In the genomic region with DNA sequence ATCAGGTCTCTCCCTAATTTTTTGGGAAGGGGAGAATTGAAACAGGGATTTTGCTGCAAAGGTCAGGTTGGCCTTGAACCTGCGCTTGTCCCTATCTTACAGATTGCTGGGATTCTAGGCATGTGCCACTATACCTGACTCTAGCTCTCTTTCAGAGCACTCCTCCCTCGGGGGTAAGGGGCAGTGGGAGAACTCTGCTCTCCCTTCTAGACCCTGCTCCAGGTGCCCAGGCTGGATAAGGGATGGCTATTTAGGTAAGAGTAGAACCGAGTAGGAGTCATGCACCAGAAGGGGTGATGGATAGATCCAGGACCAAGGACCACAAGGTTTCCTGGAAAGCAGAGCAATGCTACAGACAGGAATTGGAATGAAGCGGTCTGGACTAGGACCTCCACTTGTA, we compare ENCODE assay signal across 25 mouse cellular contexts. TPM values are rescaled to one million over a fixed set of nuclear protein-coding genes. Genes with fewer than 3 reads are reported as not detected.
DNase-seq lines count a peak whose midpoint lies in the region; ATAC-seq and TF ChIP-seq lines count a peak whose summit lies in the region.
"Had no signal": no experiment of that assay in that cellular context is flagged by ENCODE, and none has a peak within 500 bp of the region (broad histone marks: within the 10 kb centered on the region; RNA-seq: fewer than 3 reads in every experiment).

No protein-coding gene starts in this region.

- TF ChIP-seq CTCF in hindbrain, postnatal 0 days (IDR thresholded peaks at IDR 0.05; ENCODE audit: low read depth): no peak

- no peak overlapping the region for H3K4me3 ChIP-seq in hindbrain, embryonic 11.5 days (ENCODE audit: low read depth, low read length)
- H3K4me3 ChIP-seq in hindbrain, postnatal 0 days (ENCODE audit: low read length): no peak overlapping the region
- no peak overlapping the region for H3K4me3 ChIP-seq in neural tube, embryonic 15.5 days (replicated peaks)
- H3K4me3 ChIP-seq in forebrain, embryonic 14.5 days (ENCODE audit: low read depth, low read length): no peak overlapping the region
- H3K4me3 ChIP-seq in midbrain, embryonic 14.5 days (replicated peaks; ENCODE audit: low read depth, low read length): no peak overlapping the region
- H3K4me3 ChIP-seq: embryonic facial prominence, embryonic 13.5 days; limb, embryonic 13.5 days; liver, embryonic 12.5 days; megakaryocyte, embryonic 14.5 days had no signal

- no peak for DNase-seq in hindbrain, embryonic 11.5 days (ENCODE audit: low spot score)
- no peak for DNase-seq in hindbrain, postnatal 0 days (ENCODE audit: low spot score)
- no peak for DNase-seq in neural tube, embryonic 10.5 days (ENCODE audit: extremely low spot score, low spot score)
- no peak for DNase-seq in forebrain, embryonic 14.5 days (ENCODE audit: low spot score)
- no peak for DNase-seq in midbrain, embryonic 14.5 days
- no peak for DNase-seq in frontal cortex, postnatal 10 days (ENCODE audit: low spot score in 2 of 2)
- DNase-seq: adrenal gland, postnatal 14 days; cerebellum, adult 18-20 months; gastrocnemius, postnatal 25 days; heart, adult 18-20 months; heart, postnatal 36 days; kidney, postnatal 25 days; liver, postnatal 0 days; lung, postnatal 36 days had no signal

- ATAC-seq in hindbrain, embryonic 11.5 days (ENCODE audit: low FRiP score): no peak
- ATAC-seq in hindbrain, postnatal 0 days: no peak
- ATAC-seq in neural tube, embryonic 15.5 days (ENCODE audit: low FRiP score): no peak
- no peak for ATAC-seq in forebrain, embryonic 14.5 days
- no peak for ATAC-seq in midbrain, embryonic 14.5 days (ENCODE audit: low FRiP score, low TSS enrichment)
- ATAC-seq in megakaryocyte progenitor cell, adult 5-6 weeks (replicated peaks; ENCODE audit: poor library complexity): no peak
- ATAC-seq: CD4-positive, CD25-positive, alpha-beta regulatory T cell, adult 4 months; intestine, postnatal 0 days; liver, embryonic 12.5 days; liver, postnatal 0 days had no signal

- H3K27me3 ChIP-seq in hindbrain, embryonic 11.5 days (ENCODE audit: control insufficient read depth, insufficient read depth, low read length): no peaks in the 10 kb centered on the region
- no peaks in the 10 kb centered on the region for H3K27me3 ChIP-seq in hindbrain, postnatal 0 days (ENCODE audit: insufficient read depth, low read length)
- H3K27me3 ChIP-seq in neural tube, embryonic 15.5 days (replicated peaks): 0 out of 2 replicates have a peak, but pooled peaks cover 3% of the 10 kb centered on the region
- no peaks in the 10 kb centered on the region for H3K27me3 ChIP-seq in forebrain, embryonic 14.5 days (replicated peaks; ENCODE audit: control insufficient read depth, insufficient read depth, low read length)
- no peaks in the 10 kb centered on the region for H3K27me3 ChIP-seq in midbrain, embryonic 14.5 days (ENCODE audit: control insufficient read depth, insufficient read depth, low read length)

- no peaks in the 10 kb centered on the region for H3K36me3 ChIP-seq in hindbrain, embryonic 11.5 days (ENCODE audit: control insufficient read depth, insufficient read depth, low read length)
- H3K36me3 ChIP-seq in hindbrain, postnatal 0 days (ENCODE audit: insufficient read depth, low read length): no peaks in the 10 kb centered on the region
- no peaks in the 10 kb centered on the region for H3K36me3 ChIP-seq in neural tube, embryonic 15.5 days
- no peaks in the 10 kb centered on the region for H3K36me3 ChIP-seq in forebrain, embryonic 14.5 days (ENCODE audit: control insufficient read depth, insufficient read depth, low read length)
- H3K36me3 ChIP-seq in midbrain, embryonic 14.5 days (ENCODE audit: control insufficient read depth, insufficient read depth, low read length): no peaks in the 10 kb centered on the region
- H3K36me3 ChIP-seq: embryonic facial prominence, embryonic 13.5 days; limb, embryonic 13.5 days; liver, embryonic 12.5 days had no signal

- H3K9me3 ChIP-seq in hindbrain, embryonic 11.5 days (ENCODE audit: control insufficient read depth, low read length): no peaks in the 10 kb centered on the region
- no peaks in the 10 kb centered on the region for H3K9me3 ChIP-seq in hindbrain, postnatal 0 days (ENCODE audit: low read length)
- H3K9me3 ChIP-seq in neural tube, embryonic 15.5 days (replicated peaks): no peaks in the 10 kb centered on the region
- H3K9me3 ChIP-seq in forebrain, embryonic 14.5 days (replicated peaks; ENCODE audit: control insufficient read depth, low read length): no peaks in the 10 kb centered on the region
- no peaks in the 10 kb centered on the region for H3K9me3 ChIP-seq in midbrain, embryonic 14.5 days (ENCODE audit: control insufficient read depth, low read length)
- H3K9me3 ChIP-seq: embryonic facial prominence, embryonic 13.5 days; limb, embryonic 13.5 days; liver, embryonic 12.5 days; megakaryocyte, embryonic 14.5 days had no signal

- peak overlapping the region; percentile 56; the same call in 1 of the 2 replicates for H3K27ac ChIP-seq in hindbrain, embryonic 11.5 days (ENCODE audit: low read depth, low read length)
- H3K27ac ChIP-seq in hindbrain, postnatal 0 days: no peak overlapping the region
- H3K27ac ChIP-seq in neural tube, embryonic 15.5 days (replicated peaks): 0 out of 2 replicates have a peak overlapping the region, but pooled peaks have one; percentile 7
- peak overlapping the region; percentile 36; the same call in 1 of the 2 replicates for H3K27ac ChIP-seq in forebrain, embryonic 14.5 days (ENCODE audit: low read depth, low read length)
- H3K27ac ChIP-seq in midbrain, embryonic 14.5 days (replicated peaks; ENCODE audit: low read depth, low read length): peak overlapping the region; percentile 23; the same call in 1 of the 2 replicates
- H3K27ac ChIP-seq: limb, embryonic 13.5 days; liver, embryonic 12.5 days; stomach, postnatal 0 days had no signal

- 93% methylated on average over 4 of the region's 4 CpGs for WGBS in hindbrain, embryonic 11.5 days
- 87% methylated on average over 4 of the region's 4 CpGs for WGBS in hindbrain, postnatal 0 days
- WGBS in neural tube, embryonic 15.5 days: 91% methylated on average over 4 of the region's 4 CpGs
- WGBS in forebrain, embryonic 14.5 days: 88% methylated on average over 4 of the region's 4 CpGs
- 68% methylated on average over 4 of the region's 4 CpGs for WGBS in midbrain, embryonic 14.5 days

- H3K4me2 ChIP-seq in hindbrain, embryonic 11.5 days (replicated peaks; ENCODE audit: low read depth, low read length): no peak overlapping the region
- H3K4me2 ChIP-seq in hindbrain, postnatal 0 days (ENCODE audit: low read depth, low read length): no peak overlapping the region
- no peak overlapping the region for H3K4me2 ChIP-seq in neural tube, embryonic 15.5 days
- H3K4me2 ChIP-seq in forebrain, embryonic 14.5 days (ENCODE audit: low read length): no peak overlapping the region
- H3K4me2 ChIP-seq in midbrain, embryonic 14.5 days (ENCODE audit: low read length): no peak overlapping the region
- H3K4me2 ChIP-seq: embryonic facial prominence, embryonic 13.5 days; heart, embryonic 11.5 days; limb, embryonic 13.5 days; liver, embryonic 12.5 days had no signal

- no peak overlapping the region for H3K9ac ChIP-seq in hindbrain, embryonic 11.5 days (ENCODE audit: low read depth, low read length)
- H3K9ac ChIP-seq in hindbrain, postnatal 0 days (replicated peaks; ENCODE audit: low read length): no peak overlapping the region
- H3K9ac ChIP-seq in neural tube, embryonic 15.5 days (replicated peaks): no peak overlapping the region
- no peak overlapping the region; the same call in 1 of the 2 replicates for H3K9ac ChIP-seq in forebrain, embryonic 14.5 days (ENCODE audit: low read length)
- no peak overlapping the region for H3K9ac ChIP-seq in midbrain, embryonic 14.5 days (replicated peaks; ENCODE audit: low read length)
- H3K9ac ChIP-seq: embryonic facial prominence, embryonic 13.5 days; limb, embryonic 13.5 days; liver, embryonic 12.5 days; liver, postnatal 0 days had no signal

- peaks cover 6% of the 10 kb centered on the region; the same call in 1 of the 2 replicates for H3K4me1 ChIP-seq in hindbrain, embryonic 11.5 days (replicated peaks; ENCODE audit: control insufficient read depth, insufficient read depth, low read length)
- 0 out of 2 replicates have a peak, but pooled peaks cover 9% of the 10 kb centered on the region for H3K4me1 ChIP-seq in hindbrain, postnatal 0 days (ENCODE audit: insufficient read depth, low read length)
- H3K4me1 ChIP-seq in neural tube, embryonic 15.5 days: peaks cover 52% of the 10 kb centered on the region
- peaks cover 33% of the 10 kb centered on the region for H3K4me1 ChIP-seq in forebrain, embryonic 14.5 days (ENCODE audit: control insufficient read depth, insufficient read depth, low read length)
- H3K4me1 ChIP-seq in midbrain, embryonic 14.5 days (ENCODE audit: control insufficient read depth, insufficient read depth, low read length): peaks cover 45% of the 10 kb centered on the region

RNA-seq across cellular contexts. Expression of a gene that starts 28.4 kb away (rescaled TPM):
- polyA plus RNA-seq in hindbrain, embryonic 11.5 days (2014; fragmentation: Nextera tagmentation; extraction: Ambion mirVana): 16.0 and 16.1 TPM in 2 replicates
- 6.0 and 6.3 TPM in 2 replicates for total RNA-seq in hindbrain, postnatal 0 days (2014; rRNA removed)
- polyA plus RNA-seq in hindbrain, postnatal 0 days (2015; fragmentation: Nextera tagmentation; extraction: Ambion mirVana): 11.4 and 13.3 TPM in 2 replicates
- polyA plus RNA-seq in neural tube, embryonic 15.5 days (2015; fragmentation: Nextera tagmentation; extraction: Ambion mirVana): 8.0 and 9.4 TPM in 2 replicates
- 11.0 and 13.9 TPM in 2 replicates for polyA plus RNA-seq in forebrain, embryonic 14.5 days (2014; fragmentation: Nextera tagmentation; extraction: Ambion mirVana)
- polyA plus RNA-seq in midbrain, embryonic 14.5 days (2014; fragmentation: Nextera tagmentation; extraction: Ambion mirVana): 8.4 and 10.1 TPM in 2 replicates
- 3.5 and 4.4 TPM in 2 replicates for total RNA-seq in megakaryocyte progenitor cell, adult 5-6 weeks (2015)
- 4.2 and 5.3 TPM in 2 replicates for total RNA-seq in megakaryocyte progenitor cell, adult 5-6 weeks (2017)

RNA-seq across cellular contexts. Expression of a gene that starts 32.4 kb away (rescaled TPM):
- polyA plus RNA-seq in hindbrain, embryonic 11.5 days (2014; fragmentation: Nextera tagmentation; extraction: Ambion mirVana): 16.0 and 18.8 TPM in 2 replicates
- 23.5 and 28.0 TPM in 2 replicates for total RNA-seq in hindbrain, postnatal 0 days (2014; rRNA removed)
- polyA plus RNA-seq in hindbrain, postnatal 0 days (2015; fragmentation: Nextera tagmentation; extraction: Ambion mirVana): 20.6 and 22.2 TPM in 2 replicates
- 46.1 and 52.3 TPM in 2 replicates for polyA plus RNA-seq in neural tube, embryonic 15.5 days (2015; fragmentation: Nextera tagmentation; extraction: Ambion mirVana)
- polyA plus RNA-seq in forebrain, embryonic 14.5 days (2014; fragmentation: Nextera tagmentation; extraction: Ambion mirVana): 12.1 and 12.7 TPM in 2 replicates
- 18.4 and 19.6 TPM in 2 replicates for polyA plus RNA-seq in midbrain, embryonic 14.5 days (2014; fragmentation: Nextera tagmentation; extraction: Ambion mirVana)
- total RNA-seq in megakaryocyte progenitor cell, adult 5-6 weeks (2015): 0.20 TPM in 1 of 2 replicates, not detected in the other
- total RNA-seq in megakaryocyte progenitor cell, adult 5-6 weeks (2017): not detected in 2 replicates
- total RNA-seq: common myeloid progenitor, adult 5-6 weeks had no signal
- polyA plus RNA-seq: CD4-positive, CD25-positive, alpha-beta regulatory T cell, adult 4 months had no signal
